Mouse (Mus musculus): ENCODE results near the gene Zfyve27. TPM values are rescaled to one million over a fixed set of nuclear protein-coding genes. Genes with fewer than 3 reads are reported as not detected.
A peak's percentile ranks its signal among the peaks of the same experiment; 100 is the strongest.

Zfyve27 gene
- polyA plus RNA-seq, 1 experiment: 49.5 TPM

GRCm38 (mm10) chr19:42164188-42164587 lies 437 bp downstream of the Zfyve27 start:
- H3K36me3 ChIP-seq (ENCODE audit: control insufficient read depth, insufficient read depth, low read length): no peaks in the 10 kb centered on the region
- no peaks in the 10 kb centered on the region; the same call in 1 of the 2 replicates for H3K4me1 ChIP-seq (ENCODE audit: control insufficient read depth, insufficient read depth, insufficient read length)
- no peaks in the 10 kb centered on the region for H3K27me3 ChIP-seq (ENCODE audit: control insufficient read depth, insufficient read depth, low read length)
- WGBS: 75% methylated on average over 7 of the region's 7 CpGs
- no peak overlapping the region for H3K27ac ChIP-seq (ENCODE audit: insufficient read depth, low read length)
- DNase-seq (ENCODE audit: low read depth in 1 of 2, low spot score in 2 of 2): no peak
- H3K4me3 ChIP-seq (ENCODE audit: extremely low read depth, insufficient read depth, insufficient read length): no peak overlapping the region
- TF ChIP-seq CTCF (IDR thresholded peaks at IDR 0.05; ENCODE audit: extremely low read depth, insufficient read depth, insufficient read length, insufficient replicate concordance): no peak
- no peak for TF ChIP-seq POLR2A (IDR thresholded peaks at IDR 0.05; ENCODE audit: low read depth, low read length)

GRCm38 (mm10) chr19:42166130-42166529 lies 2.4 kb downstream of the Zfyve27 start:
- Histone ChIP-seq H3K4me3 (ENCODE audit: extremely low read depth, insufficient read depth, insufficient read length) (no peak overlapping the region), H3K36me3 (ENCODE audit: control insufficient read depth, insufficient read depth, low read length) (no peaks in the 10 kb centered on the region), H3K27ac (ENCODE audit: insufficient read depth, low read length) (no peak overlapping the region), H3K4me1 (ENCODE audit: control insufficient read depth, insufficient read depth, insufficient read length) (peaks cover 3% of the 10 kb centered on the region; the same call in 1 of the 2 replicates), H3K27me3 (ENCODE audit: control insufficient read depth, insufficient read depth, low read length) (no peaks in the 10 kb centered on the region)
- peak; percentile 50 to 80 for DNase-seq (ENCODE audit: low read depth in 1 of 2, low spot score in 2 of 2)
- 3% methylated on average over 12 of the region's 12 CpGs for WGBS
- TF ChIP-seq POLR2A (IDR thresholded peaks at IDR 0.05; ENCODE audit: low read depth, low read length) (no peak), CTCF (IDR thresholded peaks at IDR 0.05; ENCODE audit: extremely low read depth, insufficient read depth, insufficient read length, insufficient replicate concordance) (peak; percentile 86; the same call in 1 of the 2 replicates)

- Histone ChIP-seq H3K27ac (ENCODE audit: insufficient read depth, low read length) (no peak overlapping the region), H3K4me1 (ENCODE audit: control insufficient read depth, insufficient read depth, insufficient read length) (peaks cover 9% of the 10 kb centered on the region; the same call in 1 of the 2 replicates), H3K36me3 (ENCODE audit: control insufficient read depth, insufficient read depth, low read length) (no peaks in the 10 kb centered on the region), H3K27me3 (ENCODE audit: control insufficient read depth, insufficient read depth, low read length) (no peaks in the 10 kb centered on the region), H3K4me3 (ENCODE audit: extremely low read depth, insufficient read depth, insufficient read length) (no peak overlapping the region)
- no peak for DNase-seq (ENCODE audit: low read depth in 1 of 2, low spot score in 2 of 2)
- 60% methylated on average over 3 of the region's 3 CpGs for WGBS
- TF ChIP-seq CTCF (IDR thresholded peaks at IDR 0.05; ENCODE audit: extremely low read depth, insufficient read depth, insufficient read length, insufficient replicate concordance) (no peak), POLR2A (IDR thresholded peaks at IDR 0.05; ENCODE audit: low read depth, low read length) (no peak)
Observed at GRCm38 (mm10) chr19:42166766-42167165, 3.0 kb downstream of the Zfyve27 start.

GRCm38 (mm10) chr19:42167489-42167888 lies 3.7 kb downstream of the Zfyve27 start:
- Histone ChIP-seq H3K27ac (ENCODE audit: insufficient read depth, low read length) (no peak overlapping the region), H3K27me3 (ENCODE audit: control insufficient read depth, insufficient read depth, low read length) (no peaks in the 10 kb centered on the region), H3K4me3 (ENCODE audit: extremely low read depth, insufficient read depth, insufficient read length) (no peak overlapping the region), H3K4me1 (ENCODE audit: control insufficient read depth, insufficient read depth, insufficient read length) (peaks cover 9% of the 10 kb centered on the region; the same call in 1 of the 2 replicates), H3K36me3 (ENCODE audit: control insufficient read depth, insufficient read depth, low read length) (no peaks in the 10 kb centered on the region)
- no peak for DNase-seq (ENCODE audit: low read depth in 1 of 2, low spot score in 2 of 2)
- no peak for TF ChIP-seq CTCF (IDR thresholded peaks at IDR 0.05; ENCODE audit: extremely low read depth, insufficient read depth, insufficient read length, insufficient replicate concordance)
- TF ChIP-seq POLR2A (IDR thresholded peaks at IDR 0.05; ENCODE audit: low read depth, low read length): no peak
- WGBS: 88% methylated on average over 9 of the region's 9 CpGs

- Histone ChIP-seq H3K4me1 (ENCODE audit: control insufficient read depth, insufficient read depth, insufficient read length) (peaks cover 9% of the 10 kb centered on the region; the same call in 1 of the 2 replicates), H3K27me3 (ENCODE audit: control insufficient read depth, insufficient read depth, low read length) (no peaks in the 10 kb centered on the region), H3K27ac (ENCODE audit: insufficient read depth, low read length) (no peak overlapping the region), H3K4me3 (ENCODE audit: extremely low read depth, insufficient read depth, insufficient read length) (no peak overlapping the region), H3K36me3 (ENCODE audit: control insufficient read depth, insufficient read depth, low read length) (no peaks in the 10 kb centered on the region)
- no peak for TF ChIP-seq CTCF (IDR thresholded peaks at IDR 0.05; ENCODE audit: extremely low read depth, insufficient read depth, insufficient read length, insufficient replicate concordance)
- no peak for TF ChIP-seq POLR2A (IDR thresholded peaks at IDR 0.05; ENCODE audit: low read depth, low read length)
- DNase-seq (ENCODE audit: low read depth in 1 of 2, low spot score in 2 of 2): no peak
- WGBS: 73% methylated on average over 10 of the region's 10 CpGs
Observed at GRCm38 (mm10) chr19:42169322-42169975, 5.7 kb downstream of the Zfyve27 start.

- H3K4me1 ChIP-seq (ENCODE audit: control insufficient read depth, insufficient read depth, insufficient read length): peaks cover 9% of the 10 kb centered on the region; the same call in 1 of the 2 replicates
- no peaks in the 10 kb centered on the region for H3K36me3 ChIP-seq (ENCODE audit: control insufficient read depth, insufficient read depth, low read length)
- DNase-seq (ENCODE audit: low read depth in 1 of 2, low spot score in 2 of 2): peak; percentile 86 to 95
- H3K27me3 ChIP-seq (ENCODE audit: control insufficient read depth, insufficient read depth, low read length): no peaks in the 10 kb centered on the region
- TF ChIP-seq CTCF (IDR thresholded peaks at IDR 0.05; ENCODE audit: extremely low read depth, insufficient read depth, insufficient read length, insufficient replicate concordance): no peak
- peak; percentile 89 for TF ChIP-seq POLR2A (IDR thresholded peaks at IDR 0.05; ENCODE audit: low read depth, low read length)
- peak overlapping the region; percentile 61 for H3K27ac ChIP-seq (ENCODE audit: insufficient read depth, low read length)
- 2% methylated on average over 49 of the region's 56 CpGs for WGBS
- H3K4me3 ChIP-seq (ENCODE audit: extremely low read depth, insufficient read depth, insufficient read length): peak overlapping the region; percentile 81
Observed at GRCm38 (mm10) chr19:42170025-42170969, 6.5 kb downstream of the Zfyve27 start.

Measured in spleen, adult 2 months (tissue).